Mouse (Mus musculus) heart, postnatal 0 days (tissue): ENCODE results near the gene Otp.

Experiments used
- CTCF ChIP-seq: IDR thresholded peaks from 2 replicates; pipeline ENCODE4 v1.5.1; 2016; ENCODE audit warnings: antibody characterized with exemption, control low read depth, low read depth
- EP300 ChIP-seq: IDR thresholded peaks from 2 replicates; pipeline ENCODE4 v1.6.1; 2016; ENCODE audit warnings: antibody characterized with exemption, low read depth

DNA sequence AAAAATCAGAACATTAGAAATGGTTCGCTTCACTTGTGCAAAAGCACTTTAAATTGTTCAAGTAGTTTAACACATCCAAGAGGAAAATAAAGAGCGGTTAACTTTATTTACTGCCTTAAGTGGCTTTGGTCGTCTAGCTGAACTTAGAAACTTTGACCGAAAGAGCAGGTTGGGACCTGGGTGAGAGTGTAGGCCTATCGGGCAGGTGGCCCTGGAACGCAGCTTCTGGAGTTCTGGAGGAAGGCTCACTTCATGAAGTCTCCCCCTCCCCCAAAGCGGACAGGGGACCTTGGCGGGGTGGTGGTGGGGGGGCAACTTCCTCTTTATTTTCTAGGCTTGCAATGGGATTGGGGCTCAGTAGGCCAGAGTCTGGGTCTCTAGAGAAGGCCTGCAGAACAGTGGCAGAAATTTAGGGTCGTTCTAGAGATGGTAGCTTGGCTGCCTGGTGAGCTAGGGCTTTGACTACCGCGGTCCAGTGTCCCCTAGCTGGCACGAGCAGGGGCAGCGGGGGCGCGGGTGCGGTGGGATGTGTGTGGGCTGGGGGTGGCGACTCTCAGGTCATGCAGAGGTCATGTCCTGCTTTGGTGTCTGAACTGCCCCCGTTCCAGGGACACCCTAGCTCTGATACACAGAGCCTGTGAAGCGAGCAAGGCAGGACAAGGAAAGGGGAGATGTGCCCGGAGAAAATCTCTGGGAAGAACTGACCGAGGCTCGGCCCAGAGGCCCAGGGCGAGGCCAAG, 576 bp upstream of the Otp start:
- no peak for TF ChIP-seq CTCF
- TF ChIP-seq EP300 = no peak
